Mouse (Mus musculus): ENCODE data around the gene Tmem222. TPM values are rescaled to one million over a fixed set of nuclear protein-coding genes. Genes with fewer than 3 reads are reported as not detected.
A peak's percentile ranks its signal among the peaks of the same experiment; 100 is the strongest.

Gene Tmem222
- total RNA-seq, 2 experiments from 2014 or later: 28.7 to 31.7 TPM

- no peak for DNase-seq
- intact Hi-C loops (cut with DNase I): no loop called here
Measured at GRCm38 (mm10) chr4:133286476-133287077, 9.0 kb upstream of the Tmem222 start.

- DNase-seq: no peak
- intact Hi-C loops (cut with DNase I): no loop called here
Measured at GRCm38 (mm10) chr4:133285950-133286349, 8.4 kb upstream of the Tmem222 start.

- intact Hi-C loops (cut with DNase I): no loop called here
Measured at GRCm38 (mm10) chr4:133285299-133285698, 7.7 kb upstream of the Tmem222 start.

GRCm38 (mm10) chr4:133282656-133283055 is 5.1 kb upstream of the Tmem222 start:
- DNase-seq: no peak
- intact Hi-C loops (cut with DNase I): no loop called here

More at GRCm38 (mm10) chr4:133285299-133285698, 7.7 kb upstream of the Tmem222 start:
- DNase-seq: no peak

- intact Hi-C loops (cut with DNase I): no loop called here
Measured at GRCm38 (mm10) chr4:133281951-133282481, 4.4 kb upstream of the Tmem222 start.

GRCm38 (mm10) chr4:133281513-133281912 is 3.9 kb upstream of the Tmem222 start:
- DNase-seq: no peak
- intact Hi-C loops (cut with DNase I): no loop called here

More at GRCm38 (mm10) chr4:133281951-133282481, 4.4 kb upstream of the Tmem222 start:
- DNase-seq: no peak

GRCm38 (mm10) chr4:133278482-133278881 is 890 bp upstream of the Tmem222 start:
- intact Hi-C loops (cut with DNase I): no loop called here

GRCm38 (mm10) chr4:133278067-133278466 is 475 bp upstream of the Tmem222 start:
- intact Hi-C loops (cut with DNase I): no loop called here

More at GRCm38 (mm10) chr4:133278482-133278881, 890 bp upstream of the Tmem222 start:
- DNase-seq: no peak

GRCm38 (mm10) chr4:133270929-133271328 is 6.7 kb downstream of the Tmem222 start:
- intact Hi-C loops (cut with DNase I): no loop called here
- DNase-seq: no peak

More at GRCm38 (mm10) chr4:133278067-133278466, 475 bp upstream of the Tmem222 start:
- no peak for DNase-seq

- intact Hi-C loops (cut with DNase I): no loop called here
- peak; percentile 63 to 72 for DNase-seq
Measured at GRCm38 (mm10) chr4:133269596-133269995, 8.0 kb downstream of the Tmem222 start.

GRCm38 (mm10) chr4:133268931-133269330 is 8.7 kb downstream of the Tmem222 start:
- intact Hi-C loops (cut with DNase I): no loop called here
- DNase-seq: no peak

GRCm38 (mm10) chr4:133266248-133266880 is 11.2 kb downstream of the Tmem222 start:
- intact Hi-C loops (cut with DNase I): no loop called here
- no peak for DNase-seq

- peak; percentile 48 to 51 for DNase-seq
- intact Hi-C loops (cut with DNase I): no loop called here
Measured at GRCm38 (mm10) chr4:133265759-133266158, 11.8 kb downstream of the Tmem222 start.

- no peak for DNase-seq
- intact Hi-C loops (cut with DNase I): no loop called here
Measured at GRCm38 (mm10) chr4:133265297-133265696, 12.3 kb downstream of the Tmem222 start.

- no peak for DNase-seq
Measured at GRCm38 (mm10) chr4:133264559-133264958, 13.0 kb downstream of the Tmem222 start.

GRCm38 (mm10) chr4:133263756-133264155 is 13.8 kb downstream of the Tmem222 start:
- intact Hi-C loops (cut with DNase I): no loop called here
- DNase-seq: no peak

More at GRCm38 (mm10) chr4:133264559-133264958, 13.0 kb downstream of the Tmem222 start:
- intact Hi-C loops (cut with DNase I): no loop called here

GRCm38 (mm10) chr4:133262882-133263281 is 14.7 kb downstream of the Tmem222 start, which contains the start of gene Sytl1:
Gene Sytl1 (minus strand): TSS chr4:133263113.
- intact Hi-C loops (cut with DNase I): no loop called here
- DNase-seq: no peak

GRCm38 (mm10) chr4:133262375-133262765 is 15.2 kb downstream of the Tmem222 start:
- DNase-seq: no peak
- intact Hi-C loops (cut with DNase I): no loop called here

- no peak for DNase-seq
- intact Hi-C loops (cut with DNase I): no loop called here
Measured at GRCm38 (mm10) chr4:133261641-133262374, 15.8 kb downstream of the Tmem222 start.

GRCm38 (mm10) chr4:133257798-133258408 is 19.7 kb downstream of the Tmem222 start:
- intact Hi-C loops (cut with DNase I): no loop called here
- DNase-seq: no peak

GRCm38 (mm10) chr4:133257230-133257629 is 20.4 kb downstream of the Tmem222 start:
- DNase-seq: no peak
- intact Hi-C loops (cut with DNase I): no loop called here

Measured in heart, postnatal 10 days (tissue).